Mouse (Mus musculus) stomach, postnatal 0 days (tissue): ENCODE measurements around the gene Sec22b.

Experiments
- CTCF ChIP-seq: IDR thresholded peaks from 2 replicates; pipeline ENCODE4 v1.5.1; 2016; ENCODE audit warnings: antibody characterized with exemption, low read depth, mild to moderate bottlenecking, moderate library complexity
- EP300 ChIP-seq: optimal IDR thresholded peaks from 2 replicates; pipeline ENCODE3; 2016; ENCODE audit warnings: antibody characterized with exemption

- TF ChIP-seq EP300 (no peak), CTCF (no peak)
These were observed 55.9 kb downstream of the Sec22b start for GRCm38 (mm10) chr3:97956926-97957325.
